Mouse (Mus musculus): Measurements from ENCODE around the gene Phox2b. TPM values are rescaled to one million over a fixed set of nuclear protein-coding genes. Genes with fewer than 3 reads are reported as not detected.

The Phox2b gene
- 0.74 and 1.5 TPM in 2 replicates for polyA plus RNA-seq (2015; fragmentation: Nextera tagmentation; extraction: Ambion mirVana)

- H3K27ac ChIP-seq: no peak within 1 kb of the TSS
- no peaks in the 10 kb centered on the region for H3K9me3 ChIP-seq
- H3K36me3 ChIP-seq: no peaks in the 10 kb centered on the region
- WGBS: 2% methylated on average over 16 of the region's 16 CpGs
- peaks cover 10% of the 10 kb centered on the region for H3K4me1 ChIP-seq
- no peak within 1 kb of the TSS for H3K4me3 ChIP-seq
- H3K9ac ChIP-seq: no peak within 1 kb of the TSS
- H3K27me3 ChIP-seq: peaks cover 97% of the 10 kb centered on the region
- no peak within 1 kb of the TSS for H3K4me2 ChIP-seq
- ATAC-seq (ENCODE audit: borderline replicate concordance, extremely low read depth, low FRiP score, low TSS enrichment): no peak
These were observed at the start of gene Phox2b for GRCm38 (mm10) chr5:67098733-67099323. Gene Phox2b (minus strand): TSS chr5:67099301.

- 52% methylated on average over 4 of the region's 4 CpGs for WGBS
- ATAC-seq (ENCODE audit: borderline replicate concordance, extremely low read depth, low FRiP score, low TSS enrichment): no peak
- Histone ChIP-seq H3K4me3 (no peak overlapping the region), H3K9ac (no peak overlapping the region), H3K27me3 (no peaks in the 10 kb centered on the region; the same call in 1 of the 2 replicates), H3K4me1 (no peaks in the 10 kb centered on the region), H3K4me2 (no peak overlapping the region), H3K27ac (no peak overlapping the region), H3K9me3 (no peaks in the 10 kb centered on the region), H3K36me3 (no peaks in the 10 kb centered on the region)
These were observed 43.5 kb upstream of the Phox2b start for GRCm38 (mm10) chr5:67142622-67143021.

- no peak overlapping the region for H3K4me3 ChIP-seq
- H3K27ac ChIP-seq: no peak overlapping the region
- no peaks in the 10 kb centered on the region for H3K9me3 ChIP-seq
- H3K4me1 ChIP-seq: peaks cover 3% of the 10 kb centered on the region; the same call in 1 of the 2 replicates
- H3K36me3 ChIP-seq: no peaks in the 10 kb centered on the region
- WGBS: 57% methylated on average over 25 of the region's 25 CpGs
- H3K4me2 ChIP-seq: no peak overlapping the region
- H3K9ac ChIP-seq: no peak overlapping the region
- ATAC-seq (ENCODE audit: borderline replicate concordance, extremely low read depth, low FRiP score, low TSS enrichment): no peak
- H3K27me3 ChIP-seq: no peaks in the 10 kb centered on the region; the same call in 1 of the 2 replicates
These were observed 40.2 kb upstream of the Phox2b start for GRCm38 (mm10) chr5:67139052-67140015.

GRCm38 (mm10) chr5:67138643-67139042 is 39.5 kb upstream of the Phox2b start:
- Histone ChIP-seq H3K9ac (no peak overlapping the region), H3K9me3 (no peaks in the 10 kb centered on the region), H3K4me2 (no peak overlapping the region), H3K27me3 (no peaks in the 10 kb centered on the region; the same call in 1 of the 2 replicates), H3K27ac (no peak overlapping the region), H3K4me3 (no peak overlapping the region), H3K36me3 (no peaks in the 10 kb centered on the region), H3K4me1 (peaks cover 3% of the 10 kb centered on the region; the same call in 1 of the 2 replicates)
- WGBS: 59% methylated on average over 8 of the region's 8 CpGs
- ATAC-seq (ENCODE audit: borderline replicate concordance, extremely low read depth, low FRiP score, low TSS enrichment): no peak

GRCm38 (mm10) chr5:67134698-67135097 is 35.6 kb upstream of the Phox2b start:
- no peak overlapping the region for H3K4me3 ChIP-seq
- H3K27me3 ChIP-seq: no peaks in the 10 kb centered on the region
- H3K9me3 ChIP-seq: no peaks in the 10 kb centered on the region
- 26% methylated on average over 6 of the region's 6 CpGs for WGBS
- H3K27ac ChIP-seq: no peak overlapping the region
- no peak overlapping the region for H3K4me2 ChIP-seq
- H3K36me3 ChIP-seq: no peaks in the 10 kb centered on the region
- no peak overlapping the region for H3K9ac ChIP-seq
- ATAC-seq (ENCODE audit: borderline replicate concordance, extremely low read depth, low FRiP score, low TSS enrichment): no peak
- peaks cover 3% of the 10 kb centered on the region; the same call in 1 of the 2 replicates for H3K4me1 ChIP-seq

GRCm38 (mm10) chr5:67131671-67132070 is 32.6 kb upstream of the Phox2b start:
- no peak overlapping the region for H3K4me3 ChIP-seq
- no peak overlapping the region for H3K4me2 ChIP-seq
- no peaks in the 10 kb centered on the region for H3K9me3 ChIP-seq
- H3K9ac ChIP-seq: no peak overlapping the region
- no peak for ATAC-seq (ENCODE audit: borderline replicate concordance, extremely low read depth, low FRiP score, low TSS enrichment)
- H3K27ac ChIP-seq: no peak overlapping the region
- 67% methylated on average over 2 of the region's 2 CpGs for WGBS
- no peaks in the 10 kb centered on the region for H3K36me3 ChIP-seq
- no peaks in the 10 kb centered on the region for H3K27me3 ChIP-seq
- H3K4me1 ChIP-seq: peaks cover 3% of the 10 kb centered on the region; the same call in 1 of the 2 replicates

- 80% methylated on average over 2 of the region's 2 CpGs for WGBS
- peaks cover 70% of the 10 kb centered on the region for H3K27me3 ChIP-seq
- ATAC-seq (ENCODE audit: borderline replicate concordance, extremely low read depth, low FRiP score, low TSS enrichment): no peak
These were observed 7.2 kb upstream of the Phox2b start for GRCm38 (mm10) chr5:67106261-67106660.

GRCm38 (mm10) chr5:67103016-67103415 is 3.9 kb upstream of the Phox2b start:
- Histone ChIP-seq H3K36me3 (no peaks in the 10 kb centered on the region), H3K27ac (no peak overlapping the region), H3K4me2 (no peak overlapping the region), H3K9ac (no peak overlapping the region), H3K9me3 (no peaks in the 10 kb centered on the region), H3K4me1 (no peaks in the 10 kb centered on the region), H3K4me3 (no peak overlapping the region), H3K27me3 (peaks cover 94% of the 10 kb centered on the region)
- no peak for ATAC-seq (ENCODE audit: borderline replicate concordance, extremely low read depth, low FRiP score, low TSS enrichment)
- WGBS: 10% methylated on average over 3 of the region's 3 CpGs

More at GRCm38 (mm10) chr5:67106261-67106660, 7.2 kb upstream of the Phox2b start:
- no peak overlapping the region for H3K4me2 ChIP-seq
- no peak overlapping the region for H3K9ac ChIP-seq
- H3K4me1 ChIP-seq: no peaks in the 10 kb centered on the region
- H3K4me3 ChIP-seq: no peak overlapping the region
- H3K36me3 ChIP-seq: no peaks in the 10 kb centered on the region
- no peak overlapping the region for H3K27ac ChIP-seq
- H3K9me3 ChIP-seq: no peaks in the 10 kb centered on the region

- H3K27ac ChIP-seq: no peak overlapping the region
- no peak overlapping the region for H3K9ac ChIP-seq
- 2% methylated on average over 28 of the region's 28 CpGs for WGBS
- H3K36me3 ChIP-seq: no peaks in the 10 kb centered on the region
- H3K4me1 ChIP-seq: no peaks in the 10 kb centered on the region
- H3K9me3 ChIP-seq: no peaks in the 10 kb centered on the region
- no peak overlapping the region for H3K4me3 ChIP-seq
- H3K27me3 ChIP-seq: peaks cover 99% of the 10 kb centered on the region
- no peak; the same call in 1 of the 2 replicates for ATAC-seq (ENCODE audit: borderline replicate concordance, extremely low read depth, low FRiP score, low TSS enrichment)
- no peak overlapping the region for H3K4me2 ChIP-seq
These were observed 2.9 kb upstream of the Phox2b start for GRCm38 (mm10) chr5:67101793-67102600.

GRCm38 (mm10) chr5:67101395-67101760 is 2.3 kb upstream of the Phox2b start:
- H3K27ac ChIP-seq: no peak overlapping the region
- no peak for ATAC-seq (ENCODE audit: borderline replicate concordance, extremely low read depth, low FRiP score, low TSS enrichment)
- H3K9me3 ChIP-seq: no peaks in the 10 kb centered on the region
- WGBS: 3% methylated on average over 9 of the region's 9 CpGs
- no peak overlapping the region for H3K9ac ChIP-seq
- peaks cover 1% of the 10 kb centered on the region for H3K4me1 ChIP-seq
- H3K36me3 ChIP-seq: no peaks in the 10 kb centered on the region
- H3K27me3 ChIP-seq: peaks cover 99% of the 10 kb centered on the region
- no peak overlapping the region for H3K4me2 ChIP-seq
- no peak overlapping the region for H3K4me3 ChIP-seq

- no peak overlapping the region for H3K27ac ChIP-seq
- peaks cover 99% of the 10 kb centered on the region for H3K27me3 ChIP-seq
- no peaks in the 10 kb centered on the region for H3K36me3 ChIP-seq
- no peak overlapping the region for H3K4me3 ChIP-seq
- H3K4me2 ChIP-seq: no peak overlapping the region
- peaks cover 7% of the 10 kb centered on the region for H3K4me1 ChIP-seq
- H3K9me3 ChIP-seq: no peaks in the 10 kb centered on the region
- 3% methylated on average over 34 of the region's 34 CpGs for WGBS
- ATAC-seq (ENCODE audit: borderline replicate concordance, extremely low read depth, low FRiP score, low TSS enrichment): no peak
- H3K9ac ChIP-seq: no peak overlapping the region
These were observed 1.7 kb upstream of the Phox2b start for GRCm38 (mm10) chr5:67100564-67101394.

All from lung, embryonic 15.5 days (tissue).